Mouse (Mus musculus): Measurements from ENCODE around the gene Ulk1.
"Not testable (repeated sequence)": the region's sequence is repeated elsewhere in the genome, so short reads cannot be mapped to it uniquely, and the experiment has no call there.

The Ulk1 gene

GRCm38 (mm10) chr5:110804012-110804743, 5.7 kb downstream of the Ulk1 start:
- no peak for DNase-seq

GRCm38 (mm10) chr5:110802809-110803208, 7.1 kb downstream of the Ulk1 start:
- DNase-seq = no peak

- DNase-seq = no peak
These were observed 7.7 kb downstream of the Ulk1 start for GRCm38 (mm10) chr5:110802186-110802585.

- DNase-seq = no peak
These were observed 8.8 kb downstream of the Ulk1 start for GRCm38 (mm10) chr5:110801036-110801624.

- DNase-seq = peak; percentile 78
These were observed 12.2 kb downstream of the Ulk1 start for GRCm38 (mm10) chr5:110797696-110798095.

GRCm38 (mm10) chr5:110794363-110794762, 15.5 kb downstream of the Ulk1 start:
- no peak for DNase-seq

- DNase-seq = peak; percentile 40
These were observed 21.2 kb downstream of the Ulk1 start for GRCm38 (mm10) chr5:110788684-110789083.

GRCm38 (mm10) chr5:110786081-110786835, 23.6 kb downstream of the Ulk1 start:
- DNase-seq = no peak

GRCm38 (mm10) chr5:110783150-110783549, 26.7 kb downstream of the Ulk1 start:
- DNase-seq = no peak

GRCm38 (mm10) chr5:110781529-110782238, 28.2 kb downstream of the Ulk1 start:
- DNase-seq = no peak

GRCm38 (mm10) chr5:110780761-110781528, 29.0 kb downstream of the Ulk1 start:
- no peak for DNase-seq

GRCm38 (mm10) chr5:110779998-110780760, 29.7 kb downstream of the Ulk1 start, which contains the start of gene Pus1:
Pus1 (minus strand) TSS chr5:110780659.
- DNase-seq = peak; percentile 96

- DNase-seq = no peak
These were observed 30.5 kb downstream of the Ulk1 start for GRCm38 (mm10) chr5:110779276-110779997.

- DNase-seq = no peak
These were observed 31.6 kb downstream of the Ulk1 start for GRCm38 (mm10) chr5:110778263-110778662.

GRCm38 (mm10) chr5:110776141-110776540, 33.8 kb downstream of the Ulk1 start:
- no peak for DNase-seq

- DNase-seq = no peak
These were observed 35.4 kb downstream of the Ulk1 start for GRCm38 (mm10) chr5:110774511-110774910.

- DNase-seq = not testable (repeated sequence)
These were observed 37.0 kb downstream of the Ulk1 start for GRCm38 (mm10) chr5:110772945-110773344.

- DNase-seq = peak; percentile 99
These were observed 39.3 kb downstream of the Ulk1 start, which contains the start of gene Ep400 for GRCm38 (mm10) chr5:110770448-110771158. Ep400 (minus strand) TSS chr5:110770717.

GRCm38 (mm10) chr5:110770031-110770445, 39.9 kb downstream of the Ulk1 start:
- DNase-seq = peak; percentile 47

- no peak for DNase-seq
These were observed 40.6 kb downstream of the Ulk1 start for GRCm38 (mm10) chr5:110769272-110769671.
